Mouse (Mus musculus) hindbrain, embryonic 13.5 days (tissue): Measurements from ENCODE around the gene Myl9. TPM values are rescaled to one million over a fixed set of nuclear protein-coding genes. Genes with fewer than 3 reads are reported as not detected.

Source experiments
- ATAC-seq: fragments of 200-750 bp; cut with Nextera tagmentation; 2 replicates; pipeline ENCODE4 v1.8.0; 2017; ENCODE audit warnings: moderate TSS enrichment; ENCODE audit not compliant: low FRiP score
- H3K27ac ChIP-seq: fragments of 300-500 bp; sonication (generic); 2 replicates; pipeline ENCODE4 v1.5.1; 2015; ENCODE audit warnings: inconsistent platforms, mild to moderate bottlenecking, moderate library complexity
- H3K27me3 ChIP-seq: fragments of 300-500 bp; sonication (generic); 2 replicates; pipeline ENCODE4 v1.6.1; 2015; ENCODE audit warnings: mild to moderate bottlenecking, inconsistent platforms
- H3K36me3 ChIP-seq: fragments of 300-500 bp; sonication (generic); 2 replicates; pipeline ENCODE4 v1.6.1; 2015; ENCODE audit warnings: mild to moderate bottlenecking, inconsistent platforms
- H3K4me1 ChIP-seq: fragments of 300-500 bp; sonication (generic); replicated peaks from 2 replicates; pipeline ENCODE4 v1.6.1; 2015; ENCODE audit warnings: inconsistent platforms
- H3K4me2 ChIP-seq: fragments of 300-500 bp; sonication (generic); 2 replicates; pipeline ENCODE4 v1.6.1; 2015; ENCODE audit warnings: inconsistent platforms, mild to moderate bottlenecking, moderate library complexity
- H3K4me3 ChIP-seq: fragments of 300-500 bp; sonication (generic); 2 replicates; pipeline ENCODE4 v1.5.1; 2015; ENCODE audit warnings: mild to moderate bottlenecking, inconsistent platforms
- H3K9ac ChIP-seq: fragments of 300-500 bp; sonication (generic); 2 replicates; pipeline ENCODE4 v1.6.1; 2015; ENCODE audit warnings: mild to moderate bottlenecking, inconsistent platforms
- H3K9me3 ChIP-seq: fragments of 300-500 bp; sonication (generic); 2 replicates; pipeline ENCODE4 v1.6.1; 2016; ENCODE audit warnings: inconsistent platforms
- WGBS: fragments of 180-500 bp; shearing (Covaris S2); methylation state at CpG from one replicate; pipeline ENCODE4 v1.1.7; 2015; 5-methylcytosine and 5-hydroxymethylcytosine counted together
- polyA plus RNA-seq: library from polyadenylated mRNA; unstranded; fragments of >200 nt; fragmentation: Nextera tagmentation; extraction: Ambion mirVana; gene quantifications from 2 replicates; pipeline ENCODE4 v1.2.1, GENCODE M21; 2015

Gene Myl9
- polyA plus RNA-seq, 1 experiment from 2014 or later, result 39.1 TPM

DNA sequence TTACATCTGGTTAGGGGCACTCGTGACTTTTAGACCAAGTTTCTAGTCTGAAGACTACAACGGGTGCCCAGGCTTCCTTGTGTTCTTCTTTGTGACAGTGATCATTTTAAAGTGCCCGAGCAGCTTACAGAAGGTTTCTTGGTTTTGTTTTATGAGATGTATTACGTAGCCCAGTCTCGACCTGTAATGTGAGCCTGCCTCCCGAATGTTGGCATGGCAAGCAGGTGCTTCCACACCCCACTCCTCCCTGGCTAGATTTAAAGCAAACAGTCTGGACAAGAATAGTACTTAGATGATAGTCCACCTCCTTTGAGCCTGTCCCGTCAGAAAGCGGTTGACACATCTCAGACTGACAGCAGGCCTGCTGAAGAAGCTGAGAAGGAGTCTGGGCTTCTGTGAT is 9.6 kb upstream of the Myl9 start:
- Histone ChIP-seq H3K9ac (no peak overlapping the region), H3K4me2 (no peak overlapping the region), H3K4me3 (no peak overlapping the region), H3K27me3 (no peaks in the 10 kb centered on the region), H3K27ac (no peak overlapping the region), H3K9me3 (no peaks in the 10 kb centered on the region), H3K36me3 (peaks cover 45% of the 10 kb centered on the region), H3K4me1 (no peaks in the 10 kb centered on the region)
- ATAC-seq, result no peak
- 91% methylated on average over 8 of the region's 8 CpGs for WGBS

DNA sequence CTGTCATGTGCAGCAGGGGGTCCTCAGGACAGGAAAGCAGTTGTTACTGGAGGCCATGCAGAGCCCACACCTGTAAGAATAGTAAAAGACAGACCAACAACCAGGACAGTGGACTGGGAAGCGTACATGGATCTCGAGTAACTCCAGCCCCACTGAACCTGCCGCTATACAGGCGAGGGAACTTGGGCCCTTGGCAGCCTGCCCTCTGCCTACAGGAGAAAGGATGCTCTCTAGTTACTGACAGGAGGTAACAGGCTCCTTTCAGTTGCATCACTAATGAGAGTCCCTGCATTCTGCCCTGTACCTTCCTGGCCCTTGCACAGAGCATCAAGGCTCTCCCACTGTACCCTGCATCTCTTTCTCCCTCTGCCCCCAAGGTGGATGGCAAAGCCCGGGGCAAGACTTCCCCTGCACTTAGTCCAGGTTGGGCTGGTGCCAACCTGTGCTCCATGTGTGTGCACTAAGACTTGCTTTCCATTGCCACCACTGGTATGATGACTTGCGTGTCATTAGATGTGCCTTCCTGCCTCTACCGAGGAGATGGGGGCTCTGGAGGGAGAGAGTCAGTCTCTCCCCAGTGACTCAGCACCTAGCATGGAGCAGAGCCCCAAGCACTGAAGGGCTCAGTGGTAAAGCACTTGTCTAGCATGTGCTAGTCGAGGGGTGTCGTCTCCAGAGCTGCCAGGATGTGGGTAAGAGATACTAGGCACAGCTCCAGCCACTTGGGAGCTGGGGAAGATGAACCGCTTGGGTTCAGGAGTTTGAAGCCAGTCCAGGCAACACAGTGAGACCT is 8.8 kb upstream of the Myl9 start:
- no peak overlapping the region for H3K4me3 ChIP-seq
- H3K27me3 ChIP-seq, result no peaks in the 10 kb centered on the region
- H3K36me3 ChIP-seq, result peaks cover 36% of the 10 kb centered on the region
- no peak for ATAC-seq
- 85% methylated on average over 10 of the region's 10 CpGs for WGBS
- peak overlapping the region; percentile 48; the same call in 1 of the 2 replicates for H3K27ac ChIP-seq
- no peak overlapping the region for H3K4me2 ChIP-seq
- no peaks in the 10 kb centered on the region for H3K9me3 ChIP-seq
- H3K4me1 ChIP-seq, result no peaks in the 10 kb centered on the region
- no peak overlapping the region for H3K9ac ChIP-seq

DNA sequence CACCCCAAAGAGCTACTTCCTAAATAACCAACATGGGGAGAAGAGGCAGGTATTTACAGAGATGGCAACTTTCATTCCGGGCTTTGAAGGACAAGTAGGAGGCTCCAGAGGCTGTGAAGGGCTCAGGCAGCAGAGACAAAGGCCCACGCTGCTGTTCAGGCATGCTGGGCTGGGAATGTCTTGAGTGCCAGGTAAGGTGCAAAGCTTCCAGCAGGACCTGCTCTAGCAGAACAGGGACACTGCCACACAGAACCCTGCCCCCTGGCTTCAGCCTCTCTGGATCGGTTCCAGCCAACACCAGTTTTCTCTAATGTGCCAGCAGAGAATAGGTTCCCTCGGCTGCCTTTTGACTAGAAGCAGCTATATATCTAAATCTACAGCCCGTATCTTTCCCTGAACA is 8.1 kb upstream of the Myl9 start:
- Histone ChIP-seq H3K4me2 (no peak overlapping the region), H3K4me3 (no peak overlapping the region), H3K27me3 (no peaks in the 10 kb centered on the region), H3K27ac (peak overlapping the region; percentile 48; the same call in 1 of the 2 replicates), H3K9ac (no peak overlapping the region), H3K36me3 (peaks cover 29% of the 10 kb centered on the region), H3K9me3 (no peaks in the 10 kb centered on the region), H3K4me1 (no peaks in the 10 kb centered on the region)
- WGBS, result 79% methylated on average over 5 of the region's 5 CpGs
- ATAC-seq, result no peak

DNA sequence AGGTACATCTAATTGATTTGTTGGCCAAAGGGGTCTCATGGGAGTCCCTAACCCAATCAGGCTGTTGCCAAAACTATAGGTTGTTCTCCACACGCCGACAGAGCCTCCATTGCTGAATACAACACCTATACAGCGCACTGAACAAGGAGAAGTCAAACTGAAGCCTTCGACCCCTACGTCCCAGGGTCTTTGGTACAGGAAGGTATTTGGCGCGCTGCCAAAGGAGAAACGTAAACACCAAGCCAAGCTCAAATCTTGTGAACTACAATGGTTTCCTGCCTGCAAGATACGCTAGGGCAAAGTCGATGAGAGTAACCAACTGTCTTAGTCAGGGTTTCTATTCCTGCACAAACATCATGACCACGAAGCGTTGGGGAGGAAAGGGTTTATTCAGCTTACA is 5.9 kb upstream of the Myl9 start:
- 88% methylated on average over 12 of the region's 12 CpGs for WGBS
- Histone ChIP-seq H3K9me3 (no peaks in the 10 kb centered on the region), H3K27me3 (no peaks in the 10 kb centered on the region), H3K4me3 (no peak overlapping the region), H3K36me3 (peaks cover 8% of the 10 kb centered on the region), H3K4me1 (peaks cover under 1% of the 10 kb centered on the region), H3K27ac (no peak overlapping the region), H3K4me2 (no peak overlapping the region), H3K9ac (no peak overlapping the region)
- ATAC-seq, result no peak

DNA sequence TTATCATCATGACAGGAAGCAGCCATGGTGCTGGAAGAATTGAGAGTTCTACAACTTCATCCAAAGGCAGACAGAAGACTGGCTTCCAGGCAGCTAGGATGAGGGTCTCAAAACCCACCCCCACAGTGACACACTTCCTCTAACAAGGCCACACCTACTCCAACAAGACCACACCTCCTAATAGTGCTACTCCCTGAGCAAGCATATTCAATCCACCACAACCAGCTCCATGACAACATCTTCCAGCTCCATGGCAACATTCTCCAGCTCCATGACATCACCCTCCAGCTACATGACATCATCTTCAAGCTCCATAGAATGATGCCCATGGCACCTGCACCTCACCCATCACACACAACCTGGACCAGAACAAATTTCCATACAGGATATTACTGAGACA is 1.8 kb upstream of the Myl9 start:
- Histone ChIP-seq H3K4me1 (peaks cover 28% of the 10 kb centered on the region), H3K4me3 (no peak overlapping the region), H3K27ac (no peak overlapping the region), H3K36me3 (no peaks in the 10 kb centered on the region), H3K27me3 (peaks cover 17% of the 10 kb centered on the region), H3K9ac (no peak overlapping the region), H3K9me3 (no peaks in the 10 kb centered on the region), H3K4me2 (no peak overlapping the region)
- no peak for ATAC-seq

DNA sequence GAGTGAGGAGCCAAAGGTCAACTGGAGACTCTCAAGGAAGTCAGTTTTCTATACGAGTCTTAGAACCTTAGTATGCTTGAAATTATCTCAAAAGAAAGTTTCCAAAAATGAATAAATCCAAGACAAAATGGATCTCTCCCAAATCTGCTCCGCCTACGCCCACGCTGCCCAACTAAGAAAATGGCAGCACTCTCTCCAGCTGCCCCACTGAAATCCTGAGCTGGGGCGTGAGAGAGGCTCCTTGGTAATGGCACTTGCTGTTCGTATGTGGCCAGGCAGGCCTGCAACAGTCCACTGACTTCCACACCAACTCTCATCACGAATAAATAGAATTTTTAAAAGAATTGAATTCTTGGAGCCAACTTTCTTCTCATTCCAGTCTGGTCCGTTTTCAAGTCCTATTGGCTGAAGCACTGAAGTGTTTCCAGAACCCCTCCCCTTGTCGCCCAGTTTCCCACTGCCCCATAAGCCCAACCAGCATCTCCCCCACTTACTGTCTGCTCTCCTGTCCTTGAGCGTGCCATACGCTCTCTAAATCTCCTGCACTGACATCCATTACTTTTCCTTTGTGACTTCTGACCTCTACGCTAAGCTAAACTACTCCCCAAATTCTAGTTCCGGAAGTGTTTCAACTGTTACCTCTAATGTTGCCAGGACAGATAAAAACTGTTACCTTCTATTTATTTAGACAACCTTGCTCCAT is 1.0 kb upstream of the Myl9 start:
- peak overlapping the region; percentile 27; the same call in 1 of the 2 replicates for H3K27ac ChIP-seq
- 72% methylated on average over 13 of the region's 13 CpGs for WGBS
- peak overlapping the region; percentile 37 for H3K4me3 ChIP-seq

DNA sequence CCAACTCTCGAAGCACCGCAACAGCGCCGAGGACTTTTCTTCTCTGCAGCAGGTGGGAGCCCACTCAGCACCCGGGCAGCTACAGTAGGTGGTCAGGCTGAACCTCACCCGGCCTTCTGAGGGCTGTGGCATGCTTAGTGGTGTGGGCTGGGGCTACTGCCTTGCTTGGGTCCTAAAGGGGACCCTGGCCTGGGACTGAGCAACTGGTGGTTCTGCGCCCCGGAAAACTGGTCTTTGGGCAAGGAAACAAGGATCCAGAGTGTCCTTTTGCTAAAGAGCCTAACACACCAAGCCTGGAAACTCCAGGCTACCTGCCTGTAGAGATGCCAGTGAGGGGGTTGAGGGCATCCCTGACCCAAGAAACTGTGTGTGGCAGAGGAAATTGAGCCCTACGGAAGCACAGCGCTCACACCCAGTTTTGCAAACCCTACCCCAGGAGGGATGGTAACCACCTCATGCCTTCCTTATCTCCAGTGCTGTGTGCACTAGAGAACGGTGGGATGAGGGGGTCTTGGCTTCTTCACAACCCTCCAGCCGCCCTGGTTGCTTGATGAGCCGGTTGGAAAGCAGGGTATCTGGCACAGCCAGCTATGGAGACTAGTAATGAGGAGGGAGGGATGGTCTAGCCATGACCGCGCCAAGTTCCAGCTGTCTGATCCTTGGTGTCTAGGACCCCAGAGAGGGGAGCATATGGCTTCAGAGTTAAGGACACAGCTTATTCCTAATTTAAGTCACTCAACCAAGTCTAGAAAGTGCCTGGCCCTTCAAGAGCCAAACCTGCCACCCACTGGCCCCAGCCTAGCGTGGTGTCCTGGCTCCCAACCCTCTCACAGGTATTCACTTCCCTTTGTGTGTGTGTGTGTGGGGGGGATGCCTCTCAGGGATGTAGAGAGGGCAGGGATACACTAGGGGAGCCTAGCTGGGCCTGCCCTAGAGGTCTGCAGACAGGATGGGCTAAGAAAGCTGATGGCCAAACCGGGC is 525 bp downstream of the Myl9 start:
- WGBS, result 29% methylated on average over 17 of the region's 17 CpGs
- Histone ChIP-seq H3K4me2 (peak overlapping the region; percentile 69), H3K27ac (peak overlapping the region; percentile 27; the same call in 1 of the 2 replicates), H3K27me3 (peaks cover 17% of the 10 kb centered on the region), H3K36me3 (no peaks in the 10 kb centered on the region), H3K4me3 (peak overlapping the region; percentile 37), H3K9ac (peak overlapping the region; percentile 64), H3K4me1 (peaks cover 32% of the 10 kb centered on the region), H3K9me3 (no peaks in the 10 kb centered on the region)
- ATAC-seq, result no peak

More for the DNA sequence above, 1.0 kb upstream of the Myl9 start:
- Histone ChIP-seq H3K27me3 (peaks cover 17% of the 10 kb centered on the region), H3K9me3 (no peaks in the 10 kb centered on the region), H3K36me3 (no peaks in the 10 kb centered on the region), H3K4me2 (peak overlapping the region; percentile 69), H3K9ac (peak overlapping the region; percentile 64; the same call in 1 of the 2 replicates), H3K4me1 (peaks cover 28% of the 10 kb centered on the region)
- no peak for ATAC-seq

DNA sequence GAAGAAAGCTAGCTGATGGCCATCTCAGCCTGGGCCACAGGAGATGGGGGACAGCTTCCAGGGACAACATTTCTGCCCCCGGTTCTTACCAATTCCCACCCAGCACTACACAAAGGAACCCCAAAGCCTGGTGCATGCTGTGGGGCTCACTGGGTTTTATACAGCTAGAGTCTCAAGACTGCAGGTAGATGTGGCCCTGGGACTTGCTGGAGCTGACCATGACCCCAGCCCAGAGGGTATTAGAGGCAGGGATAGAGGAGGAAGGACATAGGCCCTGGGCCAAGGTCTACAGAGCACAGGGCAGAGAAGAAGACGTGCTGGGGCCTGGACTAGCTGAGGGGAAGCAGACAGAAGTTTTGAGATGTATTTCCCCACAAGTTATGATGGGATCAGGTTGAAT is 1.7 kb downstream of the Myl9 start:
- H3K4me2 ChIP-seq, result no peak overlapping the region
- ATAC-seq, result no peak
- H3K4me1 ChIP-seq, result peaks cover 35% of the 10 kb centered on the region
- H3K27me3 ChIP-seq, result peaks cover 17% of the 10 kb centered on the region
- no peaks in the 10 kb centered on the region for H3K36me3 ChIP-seq
- no peak overlapping the region for H3K27ac ChIP-seq
- no peaks in the 10 kb centered on the region for H3K9me3 ChIP-seq
- no peak overlapping the region for H3K9ac ChIP-seq
- 91% methylated on average over 2 of the region's 2 CpGs for WGBS
- H3K4me3 ChIP-seq, result no peak overlapping the region

DNA sequence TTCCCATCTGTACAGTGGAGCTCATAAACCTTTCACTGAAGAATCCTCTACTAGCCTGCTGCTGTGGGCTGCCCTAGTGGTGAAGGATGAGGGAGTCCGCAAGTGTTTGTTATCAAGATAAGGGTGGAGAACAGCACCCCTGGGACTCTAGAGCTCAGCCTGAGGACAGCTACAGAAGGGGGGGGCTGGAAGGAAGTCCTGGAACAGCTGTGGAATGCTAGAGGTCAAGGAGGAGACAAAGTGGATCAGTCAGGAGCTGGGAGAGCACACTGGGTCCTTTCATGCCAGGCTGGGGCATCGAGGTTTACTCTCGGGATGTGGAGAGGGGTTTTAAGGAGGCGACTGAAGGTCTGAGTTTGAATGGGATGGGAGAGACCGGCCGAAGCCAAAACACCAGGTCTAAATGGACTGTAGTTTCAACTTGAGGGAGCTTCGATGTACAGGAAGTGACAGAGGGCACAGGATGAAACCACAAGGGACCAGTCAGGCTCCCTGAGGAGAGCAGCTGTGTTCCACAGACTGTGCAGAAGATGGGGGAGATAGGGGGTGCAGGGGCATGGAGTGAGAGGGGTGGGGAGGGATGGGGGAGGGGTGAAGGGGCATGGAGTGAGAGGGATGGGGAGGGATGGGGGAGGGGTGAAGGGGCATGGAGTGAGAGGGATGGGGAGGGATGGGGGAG is 2.2 kb downstream of the Myl9 start:
- H3K4me1 ChIP-seq, result peaks cover 35% of the 10 kb centered on the region
- ATAC-seq, result no peak
- no peaks in the 10 kb centered on the region for H3K36me3 ChIP-seq
- no peak overlapping the region for H3K4me3 ChIP-seq
- no peak overlapping the region for H3K27ac ChIP-seq
- no peak overlapping the region for H3K4me2 ChIP-seq
- H3K9me3 ChIP-seq, result no peaks in the 10 kb centered on the region
- peaks cover 17% of the 10 kb centered on the region for H3K27me3 ChIP-seq
- 59% methylated on average over 7 of the region's 7 CpGs for WGBS
- H3K9ac ChIP-seq, result no peak overlapping the region

DNA sequence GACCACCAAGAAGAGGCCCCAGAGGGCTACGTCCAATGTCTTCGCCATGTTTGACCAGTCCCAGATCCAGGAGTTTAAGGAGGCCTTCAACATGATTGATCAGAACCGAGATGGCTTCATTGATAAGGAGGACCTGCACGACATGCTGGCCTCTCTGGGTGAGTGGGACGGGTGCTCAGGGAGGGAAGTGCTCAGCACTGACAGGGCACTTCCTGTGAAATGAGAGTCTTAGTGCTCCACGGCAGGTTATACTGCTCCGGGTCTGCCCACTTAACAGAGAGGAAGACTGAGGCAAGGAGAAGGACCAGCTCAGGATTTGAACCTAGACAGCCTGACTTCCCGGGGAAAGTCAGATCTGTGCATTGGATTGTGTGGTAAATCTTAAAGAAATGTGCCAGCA is 3.4 kb downstream of the Myl9 start:
- no peak for ATAC-seq
- H3K36me3 ChIP-seq, result no peaks in the 10 kb centered on the region
- H3K27me3 ChIP-seq, result peaks cover 17% of the 10 kb centered on the region
- H3K9ac ChIP-seq, result no peak overlapping the region
- WGBS, result 86% methylated on average over 8 of the region's 8 CpGs
- no peak overlapping the region for H3K27ac ChIP-seq
- no peak overlapping the region for H3K4me2 ChIP-seq
- H3K9me3 ChIP-seq, result no peaks in the 10 kb centered on the region
- H3K4me1 ChIP-seq, result peaks cover 35% of the 10 kb centered on the region
- no peak overlapping the region for H3K4me3 ChIP-seq

DNA sequence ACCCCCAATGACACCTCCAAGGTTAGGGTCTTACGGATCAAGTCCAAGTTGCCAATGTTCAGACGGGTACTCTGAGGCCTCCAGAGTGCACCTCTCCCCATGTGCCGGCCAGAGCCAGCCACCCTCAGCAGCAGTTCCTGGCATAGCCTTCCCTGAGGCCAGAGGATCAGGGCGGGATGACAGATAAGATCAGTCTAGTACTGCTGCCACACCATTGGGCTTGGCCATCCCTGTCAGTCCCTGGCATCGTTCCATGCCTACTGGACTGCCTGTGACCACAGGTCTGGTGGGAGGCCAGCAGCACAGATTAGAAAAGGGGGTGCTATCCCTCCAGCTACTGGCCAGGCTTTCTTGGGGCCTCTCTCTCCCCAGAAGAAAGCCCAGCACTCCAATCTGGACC is 3.8 kb downstream of the Myl9 start:
- no peak overlapping the region for H3K4me2 ChIP-seq
- no peaks in the 10 kb centered on the region for H3K36me3 ChIP-seq
- WGBS, result 81% methylated on average over 5 of the region's 5 CpGs
- ATAC-seq, result no peak
- no peak overlapping the region for H3K27ac ChIP-seq
- H3K27me3 ChIP-seq, result peaks cover 17% of the 10 kb centered on the region
- H3K9ac ChIP-seq, result no peak overlapping the region
- no peaks in the 10 kb centered on the region for H3K9me3 ChIP-seq
- no peak overlapping the region for H3K4me3 ChIP-seq
- peaks cover 35% of the 10 kb centered on the region for H3K4me1 ChIP-seq
